Mouse (Mus musculus): ENCODE measurements around the gene Lin28a.

DNA sequence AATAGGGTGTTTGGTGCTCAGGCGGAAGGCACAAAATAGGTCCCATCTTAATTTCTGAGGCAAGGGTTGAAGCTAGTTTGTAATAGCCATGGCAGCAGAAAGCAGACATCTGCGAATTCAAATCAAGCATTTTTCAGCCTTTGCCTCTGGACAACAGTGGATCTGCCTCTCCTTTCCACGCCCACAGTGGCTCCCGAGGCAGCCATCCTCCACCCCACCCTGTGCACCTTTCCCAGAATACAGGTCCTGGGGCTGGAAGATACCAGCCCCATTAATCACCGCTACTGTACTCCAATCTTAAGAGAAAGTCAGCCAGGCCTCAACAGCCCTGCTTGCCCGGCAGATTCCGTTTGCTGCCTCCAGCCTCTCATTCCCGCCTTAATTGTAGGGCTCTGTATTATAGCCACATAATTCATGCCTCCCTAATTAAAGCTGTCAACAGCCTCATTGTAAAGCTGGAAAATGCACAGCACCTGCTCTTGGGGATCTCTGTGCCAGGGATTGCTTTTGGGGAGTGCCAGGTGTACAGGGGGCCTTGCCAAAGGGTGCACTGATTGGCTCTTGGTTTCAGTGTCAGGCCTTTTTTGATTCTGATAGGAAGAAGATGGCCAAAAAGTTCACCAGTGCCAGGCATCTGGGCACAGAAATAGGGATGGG lies 49.4 kb downstream of the Lin28a start:
- TF ChIP-seq CTCF (IDR thresholded peaks at IDR 0.05; ENCODE audit: borderline replicate concordance, extremely low read depth, insufficient read depth, insufficient read length): no peak
- TF ChIP-seq POLR2A (IDR thresholded peaks at IDR 0.05; ENCODE audit: borderline replicate concordance, extremely low read depth, insufficient read depth, insufficient read length, poor library complexity, severe bottlenecking): no peak

All from brain, embryonic 14.5 days (tissue).